Mouse (Mus musculus) neural tube, embryonic 12.5 days (tissue): Measurements from ENCODE around the gene Trim17. TPM values are rescaled to one million over a fixed set of nuclear protein-coding genes. Genes with fewer than 3 reads are reported as not detected.
A peak's percentile ranks its signal among the peaks of the same experiment; 100 is the strongest.

ENCODE experiments used
- ATAC-seq: fragments of 200-750 bp; cut with Nextera tagmentation; 2 replicates; pipeline ENCODE4 v1.8.0; 2017; ENCODE audit warnings: low read depth, mild to moderate bottlenecking, moderate TSS enrichment, moderate library complexity; ENCODE audit not compliant: low FRiP score
- H3K27ac ChIP-seq: fragments of 300-500 bp; sonication (generic); 2 replicates; pipeline ENCODE4 v1.5.1; 2016
- H3K27me3 ChIP-seq: fragments of 300-500 bp; sonication (generic); replicated peaks from 2 replicates; pipeline ENCODE4 v1.6.1; 2016; ENCODE audit warnings: mild to moderate bottlenecking
- H3K36me3 ChIP-seq: fragments of 300-500 bp; sonication (generic); 2 replicates; pipeline ENCODE4 v1.6.1; 2016; ENCODE audit warnings: mild to moderate bottlenecking
- H3K4me1 ChIP-seq: fragments of 300-500 bp; sonication (generic); 2 replicates; pipeline ENCODE4 v1.6.1; 2016
- H3K4me2 ChIP-seq: fragments of 300-500 bp; sonication (generic); replicated peaks from 2 replicates; pipeline ENCODE4 v1.6.1; 2016; ENCODE audit warnings: mild to moderate bottlenecking
- H3K4me3 ChIP-seq: fragments of 300-500 bp; sonication (generic); 2 replicates; pipeline ENCODE4 v1.5.1; 2016
- H3K9ac ChIP-seq: fragments of 300-500 bp; sonication (generic); 2 replicates; pipeline ENCODE4 v1.6.1; 2016; ENCODE audit warnings: mild to moderate bottlenecking
- H3K9me3 ChIP-seq: fragments of 300-500 bp; sonication (generic); 2 replicates; pipeline ENCODE4 v1.6.1; 2016; ENCODE audit warnings: mild to moderate bottlenecking
- WGBS: fragments of 180-500 bp; shearing (Covaris S2); methylation state at CpG from one replicate; pipeline ENCODE4 v1.1.7; 2016; 5-methylcytosine and 5-hydroxymethylcytosine counted together
- polyA plus RNA-seq: library from polyadenylated mRNA; unstranded; fragments of >200 nt; fragmentation: Nextera tagmentation; extraction: Ambion mirVana; gene quantifications from 2 replicates; pipeline ENCODE4 v1.2.1, GENCODE M21; 2016

The Trim17 gene
- polyA plus RNA-seq, 1 experiment from 2014 or later = 0.84 TPM

DNA sequence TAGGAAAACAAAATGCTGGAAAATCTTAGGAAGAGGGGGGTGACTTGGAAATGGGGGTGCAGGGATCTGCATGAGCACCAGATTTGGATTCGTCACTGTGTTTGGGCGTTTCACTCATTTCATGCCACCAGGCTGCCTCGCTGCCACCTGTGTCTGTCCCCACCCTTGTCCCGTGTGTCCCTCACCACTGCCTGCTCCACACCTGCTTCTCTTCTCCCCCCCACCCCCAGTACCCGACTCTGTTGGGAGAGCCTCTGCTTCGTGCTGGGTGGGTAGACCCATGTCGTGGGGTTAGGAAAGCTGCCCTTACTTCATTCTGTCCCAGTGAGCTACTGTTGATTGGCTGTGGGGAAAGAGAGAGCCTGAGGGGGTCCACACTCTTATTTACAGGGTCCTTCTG is 30.2 kb downstream of the Trim17 start:
- H3K4me3 ChIP-seq = no peak overlapping the region
- H3K4me1 ChIP-seq = peaks cover 19% of the 10 kb centered on the region
- no peak overlapping the region for H3K27ac ChIP-seq
- H3K27me3 ChIP-seq = no peaks in the 10 kb centered on the region
- H3K9me3 ChIP-seq = no peaks in the 10 kb centered on the region
- no peak for ATAC-seq
- WGBS = 94% methylated on average over 7 of the region's 7 CpGs
- no peak overlapping the region for H3K9ac ChIP-seq
- H3K36me3 ChIP-seq = peaks cover 71% of the 10 kb centered on the region
- H3K4me2 ChIP-seq = no peak overlapping the region

DNA sequence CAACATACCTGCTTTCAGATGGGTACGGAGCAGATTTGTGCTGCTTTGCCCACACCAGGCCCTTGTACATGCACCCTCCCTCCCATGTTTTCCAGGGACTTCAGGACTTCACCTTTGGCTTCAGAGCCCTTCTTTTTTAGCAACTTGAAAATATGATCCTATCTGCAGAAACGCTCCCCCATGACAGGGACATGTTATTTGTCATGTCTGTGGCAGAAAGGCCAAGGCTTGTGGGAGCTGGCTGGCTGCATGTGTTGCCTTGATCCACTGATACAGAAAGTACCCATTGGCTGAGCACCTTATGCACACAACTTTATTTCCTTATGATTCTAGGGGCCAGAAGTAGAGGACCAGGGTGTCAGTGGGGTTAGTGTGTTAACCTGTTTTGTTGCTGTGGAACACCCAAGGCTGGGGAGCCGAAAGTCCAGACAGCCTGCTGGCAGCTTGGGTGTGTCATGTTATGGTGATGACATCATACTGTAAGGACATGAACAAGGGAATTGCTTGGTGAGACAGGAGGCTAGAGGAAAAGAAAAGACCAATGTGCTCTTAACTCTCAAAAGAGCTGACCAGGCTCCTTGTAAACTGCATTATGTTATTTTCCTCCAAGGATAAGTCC is 30.9 kb downstream of the Trim17 start:
- 98% methylated on average over 3 of the region's 3 CpGs for WGBS
- Histone ChIP-seq H3K4me2 (no peak overlapping the region), H3K4me1 (peaks cover 12% of the 10 kb centered on the region), H3K9me3 (no peaks in the 10 kb centered on the region), H3K27ac (no peak overlapping the region), H3K9ac (no peak overlapping the region), H3K4me3 (no peak overlapping the region), H3K27me3 (no peaks in the 10 kb centered on the region), H3K36me3 (peaks cover 78% of the 10 kb centered on the region)
- no peak for ATAC-seq

GRCm38 (mm10) chr11:58989166-58989565 is 34.7 kb downstream of the Trim17 start:
- peaks cover 3% of the 10 kb centered on the region; the same call in 1 of the 2 replicates for H3K4me1 ChIP-seq
- 95% methylated on average over 4 of the region's 4 CpGs for WGBS
- no peak overlapping the region for H3K27ac ChIP-seq
- ATAC-seq = no peak
- no peak overlapping the region for H3K4me2 ChIP-seq
- H3K9ac ChIP-seq = no peak overlapping the region
- H3K4me3 ChIP-seq = no peak overlapping the region
- no peaks in the 10 kb centered on the region for H3K9me3 ChIP-seq
- H3K36me3 ChIP-seq = peaks cover 65% of the 10 kb centered on the region
- H3K27me3 ChIP-seq = peaks cover 9% of the 10 kb centered on the region

DNA sequence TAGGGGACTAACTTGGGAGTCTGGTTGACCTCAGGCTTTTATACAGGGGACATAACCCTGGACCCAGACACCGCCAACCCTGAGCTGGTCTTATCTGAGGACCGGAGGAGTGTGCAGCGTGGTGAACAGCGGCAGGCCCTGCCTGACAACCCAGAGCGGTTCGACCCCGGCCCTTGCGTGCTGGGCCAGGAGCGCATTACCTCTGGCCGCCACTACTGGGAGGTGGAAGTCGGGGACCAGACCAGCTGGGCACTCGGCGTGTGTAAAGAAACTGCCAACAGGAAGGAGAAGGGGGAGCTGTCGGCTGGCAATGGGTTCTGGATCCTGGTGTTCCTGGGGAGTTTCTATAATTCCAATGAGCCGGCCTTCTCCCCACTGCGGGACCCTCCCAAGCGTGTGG is 35.7 kb downstream of the Trim17 start:
- H3K4me3 ChIP-seq = no peak overlapping the region
- H3K9ac ChIP-seq = no peak overlapping the region
- no peak overlapping the region for H3K4me2 ChIP-seq
- peaks cover 10% of the 10 kb centered on the region; the same call in 1 of the 2 replicates for H3K4me1 ChIP-seq
- peaks cover 56% of the 10 kb centered on the region for H3K36me3 ChIP-seq
- H3K9me3 ChIP-seq = no peaks in the 10 kb centered on the region
- H3K27me3 ChIP-seq = peaks cover 19% of the 10 kb centered on the region
- H3K27ac ChIP-seq = no peak overlapping the region
- 91% methylated on average over 17 of the region's 17 CpGs for WGBS
- ATAC-seq = no peak

- no peaks in the 10 kb centered on the region for H3K9me3 ChIP-seq
- no peak overlapping the region for H3K9ac ChIP-seq
- H3K27me3 ChIP-seq = peaks cover 25% of the 10 kb centered on the region
- WGBS = 88% methylated on average over 9 of the region's 9 CpGs
- peaks cover 10% of the 10 kb centered on the region; the same call in 1 of the 2 replicates for H3K4me1 ChIP-seq
- peaks cover 49% of the 10 kb centered on the region for H3K36me3 ChIP-seq
- no peak for ATAC-seq
- H3K27ac ChIP-seq = no peak overlapping the region
- H3K4me3 ChIP-seq = no peak overlapping the region
- H3K4me2 ChIP-seq = no peak overlapping the region
These were observed 36.3 kb downstream of the Trim17 start for GRCm38 (mm10) chr11:58990794-58991193.

DNA sequence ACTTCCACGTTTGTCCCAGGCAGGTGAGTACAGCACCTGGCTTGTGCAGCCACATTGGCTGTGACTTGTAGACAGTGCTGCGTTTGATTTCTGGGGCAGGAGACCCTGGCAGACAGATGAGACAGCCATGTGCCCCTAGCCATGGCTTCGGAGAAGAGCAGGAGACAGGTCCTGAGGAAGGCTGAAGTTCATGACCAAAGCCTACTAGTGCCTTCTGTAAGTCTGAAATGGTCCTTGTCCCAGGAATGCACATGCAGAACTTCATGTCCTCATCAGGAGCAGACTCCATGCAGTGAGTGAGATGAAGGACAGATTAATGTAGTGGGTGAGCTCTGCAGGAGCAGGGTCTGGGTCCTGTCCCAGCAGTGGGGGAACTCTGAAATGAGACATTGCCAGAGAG is 37.4 kb downstream of the Trim17 start:
- Histone ChIP-seq H3K9me3 (no peaks in the 10 kb centered on the region), H3K36me3 (peaks cover 39% of the 10 kb centered on the region), H3K4me1 (peaks cover 10% of the 10 kb centered on the region; the same call in 1 of the 2 replicates), H3K9ac (no peak overlapping the region), H3K4me2 (no peak overlapping the region), H3K4me3 (no peak overlapping the region), H3K27ac (no peak overlapping the region), H3K27me3 (peaks cover 26% of the 10 kb centered on the region)
- no peak for ATAC-seq
- WGBS = 85% methylated on average over 3 of the region's 3 CpGs

DNA sequence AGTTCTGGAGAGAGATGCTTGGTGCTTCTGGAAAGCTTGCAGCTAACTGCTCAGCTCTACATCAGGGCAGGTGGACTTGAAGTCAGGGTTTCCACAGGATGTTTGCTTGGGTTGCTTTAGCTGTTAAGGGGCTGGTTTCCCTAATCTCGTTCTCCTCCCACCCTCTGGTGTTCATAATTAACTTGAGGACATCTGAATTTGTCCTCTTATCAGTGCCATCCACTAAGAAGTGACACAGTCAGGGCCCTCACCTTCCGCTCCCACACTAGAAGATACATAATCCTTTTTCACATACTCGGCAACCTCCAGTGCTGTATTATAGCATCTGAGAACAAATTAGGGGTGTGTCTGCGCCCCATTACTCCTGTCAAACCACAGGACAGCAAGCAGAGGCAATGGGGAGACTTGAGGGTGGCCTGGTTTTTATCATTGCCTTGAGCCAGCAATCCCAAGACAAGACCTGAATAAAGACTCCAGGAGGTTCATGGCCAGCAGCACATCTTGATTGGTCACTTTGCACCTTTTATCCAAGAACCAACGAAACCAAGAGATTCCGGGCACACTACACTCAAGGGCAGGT is 38.7 kb downstream of the Trim17 start:
- H3K4me1 ChIP-seq = peaks cover 10% of the 10 kb centered on the region; the same call in 1 of the 2 replicates
- 85% methylated on average over 6 of the region's 6 CpGs for WGBS

DNA sequence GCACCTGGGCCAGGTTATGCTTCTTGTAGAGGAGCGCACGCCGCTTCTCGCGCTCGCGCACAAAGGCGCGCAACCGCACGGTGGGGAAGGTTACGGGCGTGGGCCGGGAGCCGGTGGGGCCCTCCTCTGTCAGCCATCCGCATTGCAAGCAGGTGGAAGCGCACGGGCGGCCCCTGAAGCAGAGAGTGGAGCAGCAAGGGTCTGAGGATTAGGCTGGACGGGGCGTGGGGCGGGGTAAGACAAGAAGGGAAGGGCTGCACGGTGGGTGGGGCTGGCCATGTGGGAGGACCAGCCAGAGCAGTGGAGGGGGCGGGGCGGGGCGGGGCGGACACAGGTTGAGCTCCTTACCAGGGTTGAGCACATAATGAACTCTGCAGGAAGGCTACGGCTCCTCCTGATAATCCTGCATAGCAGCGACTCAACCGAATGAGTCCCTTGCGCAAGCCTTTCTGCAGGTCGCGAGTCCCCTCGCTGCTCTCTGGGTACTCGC is 39.9 kb downstream of the Trim17 start:
- peaks cover 10% of the 10 kb centered on the region; the same call in 1 of the 2 replicates for H3K4me1 ChIP-seq
- no peak overlapping the region for H3K27ac ChIP-seq
- H3K27me3 ChIP-seq = peaks cover 26% of the 10 kb centered on the region

More for the DNA sequence above, 38.7 kb downstream of the Trim17 start:
- Histone ChIP-seq H3K9me3 (no peaks in the 10 kb centered on the region), H3K4me3 (no peak overlapping the region), H3K9ac (no peak overlapping the region), H3K27ac (no peak overlapping the region), H3K4me2 (no peak overlapping the region), H3K36me3 (peaks cover 27% of the 10 kb centered on the region), H3K27me3 (peaks cover 26% of the 10 kb centered on the region)
- no peak for ATAC-seq

DNA sequence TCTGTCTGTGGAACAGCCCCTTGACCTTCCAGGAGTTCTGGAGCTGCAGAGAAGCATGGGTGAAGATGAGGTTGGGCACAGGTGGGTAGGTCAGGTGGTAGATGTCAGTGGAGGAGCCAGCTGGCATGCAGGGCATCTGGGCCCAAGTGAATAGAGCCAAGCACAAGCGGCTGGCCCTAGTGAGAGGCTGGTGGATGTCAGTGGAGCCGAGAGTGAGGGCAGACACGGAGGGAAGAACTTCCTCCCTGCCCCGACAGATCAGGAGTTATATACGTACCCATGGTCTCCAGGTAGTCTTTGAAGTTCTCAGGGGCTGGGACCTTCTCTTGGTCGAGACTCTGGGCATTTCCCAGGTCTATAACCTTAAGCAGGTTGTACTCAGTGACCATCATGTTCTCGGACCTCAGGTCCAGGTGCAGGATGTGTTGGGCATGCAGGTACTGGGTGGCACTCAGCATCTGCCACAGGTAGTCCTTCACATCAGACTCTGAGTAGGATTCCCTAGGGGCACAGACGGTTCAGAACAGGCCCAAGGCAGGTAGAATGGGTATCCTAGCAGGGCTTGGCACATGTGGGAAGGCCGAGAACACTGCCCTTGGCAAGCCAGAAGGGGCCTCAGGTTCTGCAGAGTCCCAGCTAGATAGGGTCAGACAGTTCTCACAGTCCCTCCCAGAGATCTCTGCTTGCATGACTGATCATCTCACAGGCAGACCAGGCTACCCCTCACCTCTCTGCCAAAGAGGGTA is 40.7 kb downstream of the Trim17 start:
- H3K9me3 ChIP-seq = no peaks in the 10 kb centered on the region
- no peak overlapping the region for H3K4me3 ChIP-seq
- peak overlapping the region; percentile 61 for H3K4me2 ChIP-seq
- no peak overlapping the region for H3K9ac ChIP-seq
- no peak for ATAC-seq
- H3K27ac ChIP-seq = no peak overlapping the region
- 78% methylated on average over 9 of the region's 9 CpGs for WGBS
- peaks cover 26% of the 10 kb centered on the region for H3K27me3 ChIP-seq
- peaks cover 7% of the 10 kb centered on the region; the same call in 1 of the 2 replicates for H3K36me3 ChIP-seq
- H3K4me1 ChIP-seq = peaks cover 10% of the 10 kb centered on the region; the same call in 1 of the 2 replicates

More for the DNA sequence above, 39.9 kb downstream of the Trim17 start:
- H3K4me2 ChIP-seq = peak overlapping the region; percentile 61
- H3K9me3 ChIP-seq = no peaks in the 10 kb centered on the region
- peaks cover 15% of the 10 kb centered on the region for H3K36me3 ChIP-seq
- 1% methylated on average over 33 of the region's 35 CpGs for WGBS
- 0 out of 2 replicates have a peak overlapping the region, but pooled peaks have one; percentile 9 for H3K9ac ChIP-seq
- H3K4me3 ChIP-seq = peak overlapping the region; percentile 30
- ATAC-seq = peak; percentile 50; the same call in 1 of the 2 replicates

DNA sequence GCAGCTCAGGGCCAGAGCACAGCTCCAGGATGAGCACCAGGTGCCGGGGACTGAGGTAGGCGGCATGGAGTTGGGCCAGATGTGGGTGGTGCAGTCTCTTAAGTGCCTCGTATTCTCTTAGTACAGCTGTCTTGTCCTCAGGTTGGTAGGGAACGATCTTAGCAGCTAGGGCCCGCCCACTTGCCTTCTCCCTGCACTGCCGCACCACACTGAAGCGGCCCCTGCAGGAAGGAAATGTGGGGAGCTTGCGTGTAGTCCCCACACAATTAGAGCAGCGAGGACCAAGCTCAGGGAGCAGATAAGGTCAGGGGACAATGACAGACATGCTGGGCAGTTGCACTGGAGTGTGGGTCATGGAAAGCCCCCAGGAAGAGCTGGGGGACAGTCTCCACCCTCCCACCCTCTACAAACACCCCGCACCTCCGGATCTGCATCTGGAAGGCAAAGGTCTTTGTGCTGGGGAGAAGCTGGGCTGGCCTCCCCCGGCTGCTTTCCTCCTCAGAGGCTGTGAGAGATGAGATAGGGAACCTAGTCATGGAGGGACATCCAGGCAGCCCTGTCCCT is 41.4 kb downstream of the Trim17 start:
- Histone ChIP-seq H3K4me2 (no peak overlapping the region), H3K9ac (no peak overlapping the region), H3K4me1 (peaks cover 10% of the 10 kb centered on the region; the same call in 1 of the 2 replicates), H3K27ac (no peak overlapping the region), H3K27me3 (peaks cover 26% of the 10 kb centered on the region), H3K36me3 (peaks cover under 1% of the 10 kb centered on the region; the same call in 1 of the 2 replicates), H3K9me3 (no peaks in the 10 kb centered on the region), H3K4me3 (no peak overlapping the region)
- no peak for ATAC-seq
- WGBS = 51% methylated on average over 12 of the region's 12 CpGs

DNA sequence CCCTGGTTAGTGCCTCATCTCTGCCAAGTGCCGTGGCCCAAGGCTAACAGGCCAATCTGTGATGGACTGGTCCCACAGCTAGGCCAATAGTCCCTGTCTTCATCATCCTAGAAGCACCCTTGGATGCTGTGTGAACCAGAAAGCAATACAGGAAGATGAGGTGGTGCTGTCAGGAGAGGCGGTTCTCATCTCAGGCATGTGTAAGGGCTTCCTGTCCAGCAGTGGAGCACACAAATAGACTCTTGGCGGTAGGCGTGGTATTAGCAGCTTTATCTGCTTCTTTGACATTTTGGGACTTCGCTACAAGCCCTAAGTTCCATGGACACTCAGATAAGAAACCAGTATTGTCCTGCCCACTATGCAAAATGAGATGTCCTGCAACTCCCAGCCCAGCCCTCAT is 43.1 kb downstream of the Trim17 start:
- 86% methylated on average over 5 of the region's 5 CpGs for WGBS
- Histone ChIP-seq H3K27me3 (peaks cover 26% of the 10 kb centered on the region), H3K36me3 (no peaks in the 10 kb centered on the region), H3K4me2 (no peak overlapping the region), H3K9ac (no peak overlapping the region), H3K4me3 (no peak overlapping the region), H3K4me1 (peaks cover 10% of the 10 kb centered on the region; the same call in 1 of the 2 replicates), H3K27ac (no peak overlapping the region), H3K9me3 (no peaks in the 10 kb centered on the region)
- ATAC-seq = no peak

DNA sequence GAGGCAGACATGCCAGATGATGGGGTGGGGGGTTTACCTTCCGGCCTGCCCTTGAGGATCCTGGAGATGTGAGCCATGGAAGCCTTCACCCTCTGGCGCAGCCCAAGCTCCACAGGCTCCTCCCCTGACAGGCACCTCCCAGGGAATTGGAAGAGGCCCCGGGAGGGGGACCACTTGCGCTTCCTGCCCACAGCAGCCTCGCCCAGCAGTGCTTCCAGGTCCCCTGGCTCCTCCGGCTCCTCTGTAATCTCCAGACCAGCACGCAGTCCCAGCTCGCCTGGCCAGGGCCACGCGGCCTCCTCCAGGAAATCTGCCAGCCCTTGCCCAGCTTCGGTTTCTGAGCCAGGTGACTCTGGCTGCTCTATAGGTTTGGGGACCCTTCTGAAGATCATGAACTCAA is 44.7 kb downstream of the Trim17 start:
- peaks cover 17% of the 10 kb centered on the region for H3K27me3 ChIP-seq
- WGBS = 60% methylated on average over 11 of the region's 11 CpGs
- H3K9ac ChIP-seq = no peak overlapping the region
- ATAC-seq = no peak
- H3K4me2 ChIP-seq = no peak overlapping the region
- peaks cover 7% of the 10 kb centered on the region; the same call in 1 of the 2 replicates for H3K4me1 ChIP-seq
- no peaks in the 10 kb centered on the region for H3K9me3 ChIP-seq
- H3K4me3 ChIP-seq = no peak overlapping the region
- no peak overlapping the region for H3K27ac ChIP-seq
- no peaks in the 10 kb centered on the region for H3K36me3 ChIP-seq
